Mouse (Mus musculus) embryonic fibroblast, embryonic 13.5 days (primary cell): ENCODE measurements around the gene Scfd1. TPM values are rescaled to one million over a fixed set of nuclear protein-coding genes. Genes with fewer than 3 reads are reported as not detected.

Source experiments
- H3K27ac ChIP-seq: 2 replicates; pipeline ENCODE4 v1.5.1; 2012; ENCODE audit warnings: low read length, control low read depth, inconsistent platforms; ENCODE audit not compliant: insufficient read depth
- H3K4me1 ChIP-seq: 2 replicates; pipeline ENCODE4 v1.6.1; 2011; ENCODE audit warnings: low read length; ENCODE audit not compliant: control insufficient read depth, insufficient read depth
- H3K4me3 ChIP-seq: 2 replicates; pipeline ENCODE4 v1.5.1; 2011; ENCODE audit warnings: mild to moderate bottlenecking, control low read depth, low read length; ENCODE audit not compliant: insufficient read depth
- CTCF ChIP-seq: IDR thresholded peaks from 2 replicates; pipeline ENCODE4 v1.5.1; 2011; ENCODE audit warnings: mild to moderate bottlenecking, control low read depth, low read length, moderate library complexity, borderline replicate concordance; ENCODE audit not compliant: insufficient read depth
- POLR2A ChIP-seq: IDR thresholded peaks from 2 replicates; pipeline ENCODE4 v1.6.1; 2011; ENCODE audit warnings: low read depth, mild to moderate bottlenecking, control low read depth, low read length, moderate library complexity
- polyA plus RNA-seq: library from polyadenylated mRNA; stranded (reverse); fragments of >200 nt; gene quantifications from 2 replicates; pipeline ENCODE4 v1.2.4, GENCODE M21; 2011; ENCODE audit warnings: low read depth; ENCODE audit not compliant: missing spikeins, insufficient read length

Gene Scfd1
- polyA plus RNA-seq, 1 experiment: 101 TPM

DNA sequence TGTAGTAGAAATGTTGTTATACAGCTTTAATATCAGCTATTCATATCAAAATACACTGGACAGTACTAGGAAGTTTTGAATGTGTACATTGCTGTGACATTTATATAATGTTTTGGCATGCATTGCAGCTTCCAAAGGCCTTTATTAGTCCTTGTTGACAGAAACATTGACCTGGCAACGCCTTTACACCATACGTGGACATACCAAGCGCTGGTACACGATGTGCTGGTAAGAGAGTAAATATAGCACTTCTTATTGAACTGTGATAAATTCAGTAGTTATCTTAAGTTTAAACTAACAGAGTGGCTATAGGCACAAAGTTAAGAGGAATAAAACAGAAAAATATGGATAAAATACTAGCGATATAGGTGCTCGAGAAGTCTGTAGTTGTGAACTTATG, 22.6 kb downstream of the Scfd1 start:
- TF ChIP-seq CTCF: no peak
- no peak for TF ChIP-seq POLR2A
- Histone ChIP-seq H3K4me1 (no peaks in the 10 kb centered on the region), H3K4me3 (no peak overlapping the region), H3K27ac (no peak overlapping the region)

DNA sequence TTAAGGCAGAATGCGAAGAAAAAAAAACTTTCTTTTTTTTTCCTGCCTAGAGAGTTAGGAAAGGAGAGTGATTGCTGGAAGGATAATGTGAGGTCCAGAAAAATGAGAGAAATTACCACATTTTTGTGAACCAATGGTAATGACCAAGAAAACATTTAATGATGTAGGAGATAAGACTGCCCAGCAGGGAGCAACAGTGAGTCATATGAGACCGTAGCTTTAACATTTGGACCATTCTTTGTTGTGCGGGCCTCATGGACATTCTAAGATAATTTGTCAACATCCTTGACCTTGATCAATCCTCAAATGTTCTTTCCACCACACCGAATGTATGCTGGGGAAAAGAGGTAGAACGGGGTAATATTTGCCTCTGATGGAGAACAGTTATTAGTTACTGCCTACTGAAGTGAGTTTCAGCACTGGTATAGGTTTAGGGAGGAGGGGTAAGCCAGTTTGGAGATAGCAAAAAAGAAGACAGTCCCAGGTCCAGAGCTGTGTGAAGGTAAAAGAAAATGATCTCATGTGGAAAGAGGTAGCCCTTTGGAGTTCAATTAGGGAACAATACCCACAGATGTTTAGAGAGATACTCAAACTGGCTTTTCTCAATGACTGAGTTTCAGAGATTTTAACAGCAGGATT, 24.9 kb downstream of the Scfd1 start:
- H3K4me1 ChIP-seq: no peaks in the 10 kb centered on the region
- H3K4me3 ChIP-seq: no peak overlapping the region
- TF ChIP-seq POLR2A (no peak), CTCF (no peak)
- no peak overlapping the region for H3K27ac ChIP-seq

DNA sequence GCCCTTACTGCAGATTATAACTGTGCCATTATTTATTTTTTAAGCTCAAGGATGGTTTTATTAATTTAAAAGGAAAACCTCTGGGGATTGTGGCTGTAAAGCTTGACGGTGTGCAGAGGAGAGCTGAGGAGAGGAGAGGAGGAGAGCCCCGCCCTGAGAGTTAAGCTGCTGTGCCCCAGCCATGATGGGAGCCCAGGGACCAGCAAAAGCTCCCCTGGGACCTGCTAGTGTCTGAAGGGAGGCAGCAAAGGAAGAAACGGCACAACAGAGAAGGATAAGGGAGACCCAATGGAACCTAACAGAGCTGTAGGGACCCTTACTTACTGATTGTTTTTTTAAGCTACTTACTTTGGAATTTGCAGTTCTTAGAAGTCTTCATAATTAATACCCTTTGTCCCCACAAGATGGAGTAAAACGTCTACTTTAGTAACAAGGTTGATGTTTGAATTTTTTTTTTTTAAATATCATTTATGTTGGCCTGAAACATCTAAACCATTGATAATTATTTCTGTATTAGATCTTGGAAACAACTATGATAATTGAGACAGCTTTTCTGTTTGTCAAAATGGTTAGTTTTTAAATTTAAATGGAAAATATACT, 26.8 kb downstream of the Scfd1 start:
- no peak overlapping the region for H3K27ac ChIP-seq
- no peaks in the 10 kb centered on the region for H3K4me1 ChIP-seq
- no peak overlapping the region for H3K4me3 ChIP-seq
- TF ChIP-seq POLR2A (no peak), CTCF (no peak)

DNA sequence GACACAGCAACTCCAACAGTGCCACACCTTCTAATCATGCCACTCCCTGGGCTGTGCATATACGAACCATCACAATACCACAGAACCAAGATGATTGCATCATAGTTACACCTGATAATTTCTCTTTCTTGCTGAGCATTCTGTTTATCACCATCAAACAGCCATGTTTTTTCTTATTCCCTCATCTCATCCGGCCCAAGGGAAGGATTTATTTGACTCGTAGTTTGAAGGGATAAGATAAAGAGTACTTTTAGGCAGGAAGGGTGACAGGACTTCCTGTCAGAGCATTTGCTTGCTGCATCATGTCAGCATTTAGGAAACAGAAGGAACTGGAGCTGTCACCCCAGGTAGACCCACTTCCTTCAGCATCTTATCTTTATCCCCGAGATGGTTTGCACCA, 34.1 kb downstream of the Scfd1 start:
- TF ChIP-seq CTCF (no peak), POLR2A (no peak)
- Histone ChIP-seq H3K4me3 (no peak overlapping the region), H3K4me1 (no peaks in the 10 kb centered on the region), H3K27ac (no peak overlapping the region)

DNA sequence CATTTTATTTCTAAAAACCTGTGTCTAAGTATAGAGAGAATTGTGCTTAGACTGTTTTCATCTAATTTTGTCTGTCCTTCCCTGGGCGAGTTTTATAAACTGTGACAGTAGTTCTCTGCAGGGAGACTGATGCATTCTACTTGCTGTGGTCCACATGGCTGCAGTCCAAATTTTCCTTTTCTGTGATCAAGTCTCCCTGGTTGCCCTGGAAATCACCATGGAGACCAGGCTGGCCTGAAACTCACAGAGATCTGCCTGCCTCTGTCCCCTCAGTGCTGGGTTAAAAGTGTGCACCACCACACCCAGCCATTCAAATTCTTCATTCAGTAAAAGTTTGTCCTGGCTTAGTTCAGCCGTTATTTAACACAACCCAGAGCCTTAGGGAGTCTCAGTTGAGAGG, 60.2 kb downstream of the Scfd1 start:
- TF ChIP-seq POLR2A (no peak), CTCF (no peak)
- Histone ChIP-seq H3K27ac (no peak overlapping the region), H3K4me3 (no peak overlapping the region), H3K4me1 (no peaks in the 10 kb centered on the region)

DNA sequence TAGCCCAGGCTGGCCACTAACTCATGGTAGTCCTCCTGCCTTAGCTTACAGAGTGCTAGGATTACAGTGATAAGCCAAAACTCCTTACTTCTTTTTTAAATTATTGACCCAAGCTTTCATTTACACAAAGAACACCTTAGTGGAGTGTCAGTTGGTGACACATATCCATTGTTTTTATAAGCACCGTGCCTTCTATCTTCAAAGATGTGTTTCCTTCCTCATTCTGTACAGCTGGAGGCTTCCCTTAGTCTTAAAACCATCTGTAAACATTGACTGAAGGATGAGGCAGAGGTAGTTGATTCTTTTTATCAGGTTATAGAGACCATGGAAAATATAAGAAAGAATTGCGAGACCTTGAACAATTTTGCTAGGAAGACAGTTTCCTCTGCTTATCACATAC, 61.0 kb downstream of the Scfd1 start:
- TF ChIP-seq POLR2A: no peak
- no peak for TF ChIP-seq CTCF
- Histone ChIP-seq H3K27ac (no peak overlapping the region), H3K4me3 (no peak overlapping the region), H3K4me1 (no peaks in the 10 kb centered on the region)

DNA sequence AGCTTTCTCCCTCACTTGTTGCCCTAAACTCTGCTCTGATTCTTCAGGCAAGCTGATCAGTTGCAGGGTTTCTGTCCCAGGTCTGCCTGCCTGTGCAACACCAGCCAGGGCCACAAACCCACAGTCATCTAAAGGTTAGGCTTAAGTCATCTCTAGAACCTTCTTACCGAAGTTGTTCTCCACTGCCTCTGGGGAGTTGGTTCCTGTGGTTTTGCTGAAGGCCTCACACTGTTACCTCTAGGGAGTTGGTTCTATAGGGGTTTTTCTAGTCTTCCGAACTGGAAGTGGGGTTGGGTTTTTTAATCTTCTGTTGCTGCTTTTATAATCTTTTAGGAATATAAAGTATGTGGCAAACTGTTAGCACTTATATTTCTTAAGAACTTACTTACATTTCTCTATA, 72.0 kb downstream of the Scfd1 start:
- Histone ChIP-seq H3K27ac (no peak overlapping the region), H3K4me3 (no peak overlapping the region), H3K4me1 (no peaks in the 10 kb centered on the region)
- TF ChIP-seq POLR2A: no peak
- TF ChIP-seq CTCF: no peak

DNA sequence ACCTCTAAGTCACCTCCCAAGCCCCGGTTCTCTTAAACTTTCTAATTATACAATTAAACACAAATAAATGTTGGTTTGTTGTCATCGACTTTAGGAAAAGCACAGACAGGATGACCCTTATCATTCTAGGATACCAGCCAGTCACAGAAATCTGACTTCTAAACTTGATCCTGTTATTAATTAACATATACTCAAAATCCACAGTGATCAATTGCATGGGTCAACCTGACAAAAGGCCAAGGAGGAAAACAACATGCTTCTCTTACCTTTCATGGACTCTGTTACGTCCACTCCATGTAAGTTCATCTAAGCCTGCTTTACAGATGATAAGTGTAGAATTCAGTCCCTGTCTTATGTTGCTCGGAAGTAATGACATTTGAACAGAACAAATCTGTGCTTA, 93.6 kb downstream of the Scfd1 start:
- Histone ChIP-seq H3K4me1 (no peaks in the 10 kb centered on the region), H3K4me3 (no peak overlapping the region), H3K27ac (no peak overlapping the region)
- no peak for TF ChIP-seq CTCF

DNA sequence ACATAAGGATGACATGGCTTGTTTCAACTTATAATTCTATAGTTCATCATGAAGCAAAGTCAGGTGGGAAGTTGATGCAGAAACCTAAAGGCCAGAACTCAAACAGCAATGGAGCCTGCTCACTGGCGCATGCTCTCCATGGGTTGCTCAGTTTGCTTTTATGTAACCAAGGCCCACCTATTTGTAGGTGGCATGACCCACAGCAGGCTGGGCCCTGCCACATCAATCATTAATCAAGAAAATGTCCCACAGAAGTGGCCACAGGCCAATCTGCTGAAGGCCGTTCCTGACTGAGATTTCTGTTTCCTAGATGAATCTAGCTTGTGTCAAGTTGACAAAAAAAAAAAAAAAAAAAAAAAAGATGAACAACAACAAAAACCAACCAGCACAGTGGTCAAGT, 103.9 kb downstream of the Scfd1 start:
- no peak overlapping the region for H3K27ac ChIP-seq
- no peak overlapping the region for H3K4me3 ChIP-seq
- no peaks in the 10 kb centered on the region for H3K4me1 ChIP-seq
- TF ChIP-seq CTCF (no peak), POLR2A (no peak)

DNA sequence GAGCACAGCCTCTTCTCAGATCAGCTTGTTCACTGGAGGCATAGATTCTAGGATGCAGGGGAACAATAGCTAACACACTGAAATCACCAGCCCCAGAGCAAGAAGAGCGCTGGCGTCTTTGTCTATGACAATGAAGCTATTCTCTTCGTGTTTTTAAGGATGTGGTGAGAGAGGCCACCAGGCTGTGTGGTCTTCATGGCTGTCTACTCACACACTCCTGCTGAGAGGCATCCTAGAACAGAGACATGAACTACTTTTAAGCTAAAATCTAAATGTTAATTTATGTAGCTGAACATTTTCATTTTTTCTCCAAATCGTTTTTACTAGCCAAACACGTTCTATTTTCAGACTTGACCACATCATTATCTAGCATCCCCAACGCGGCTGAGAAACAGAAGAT, 114.7 kb downstream of the Scfd1 start:
- Histone ChIP-seq H3K4me1 (no peaks in the 10 kb centered on the region), H3K27ac (no peak overlapping the region), H3K4me3 (no peak overlapping the region)
- TF ChIP-seq POLR2A (no peak), CTCF (no peak)
